Mouse (Mus musculus): ENCODE results near the gene Olfr13.

- no peak for TF ChIP-seq CTCF (conservative IDR thresholded peaks at IDR 0.05; ENCODE audit: insufficient read depth, insufficient read length, low read depth, low read length)
- TF ChIP-seq POLR2A (IDR thresholded peaks at IDR 0.05; ENCODE audit: low read depth, low read length): no peak
These were observed 26.2 kb downstream of the Olfr13 start for GRCm38 (mm10) chr6:43198094-43198493.

Data from kidney, adult 2 months (tissue).